Mouse (Mus musculus) v-Abl transformed pro-B cells (cell line): ENCODE measurements around the gene Orm1.

ENCODE experiments used
- in situ Hi-C, 2 experiments: fragments of 400-800 bp; cut with MboI; formaldehyde crosslinking; loops; one replicate each; pipeline ENCODE4 v1.15.1; 2025; ENCODE audit not compliant: unreplicated experiment in 2 of 2

Gene Orm1

GRCm38 (mm10) chr4:63389887-63390528, 45.6 kb downstream of the Orm1 start:
- in situ Hi-C loops, result loop anchor here (25.0 kb wide), 2 partner anchors 1028 to 1053 kb away; partner anchors contain the start of genes Fkbp15 (in 1 of the 2) and Slc31a1 (in 1 of the 2)

GRCm38 (mm10) chr4:63391322-63391721, 47.0 kb downstream of the Orm1 start:
- in situ Hi-C loops, result loop anchor here (25.0 kb wide), 2 partner anchors 1029 to 1054 kb away; partner anchors contain the start of genes Fkbp15 (in 1 of the 2) and Slc31a1 (in 1 of the 2)
